Mouse (Mus musculus): ENCODE measurements around the gene AI854703. TPM values are rescaled to one million over a fixed set of nuclear protein-coding genes. Genes with fewer than 3 reads are reported as not detected.
"Not testable (repeated sequence)": the region's sequence is repeated elsewhere in the genome, so short reads cannot be mapped to it uniquely, and the experiment has no call there.

AI854703 gene
- polyA plus RNA-seq, 1 experiment from 2014 or later: 17.5 TPM

DNA sequence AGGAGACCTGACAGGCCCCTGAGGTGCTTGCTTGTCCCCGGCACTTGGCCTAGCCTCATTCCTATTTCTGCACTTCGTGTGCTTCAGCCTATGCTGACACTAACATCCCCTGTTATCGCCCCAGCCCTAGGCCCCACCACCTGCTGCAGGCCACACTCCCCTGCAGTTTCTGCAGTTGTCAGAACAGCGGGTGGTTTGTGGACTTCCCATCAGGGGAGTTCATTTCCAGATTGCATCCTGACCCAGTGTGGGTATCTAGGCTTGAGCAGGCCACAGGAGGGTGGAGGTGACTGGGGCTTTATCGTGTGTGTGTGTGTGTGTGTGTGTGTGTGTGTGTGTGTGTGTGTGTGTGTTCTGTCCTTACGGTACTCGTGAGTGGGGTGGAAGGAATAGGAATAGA, 17.1 kb upstream of the AI854703 start:
- 65% methylated on average over 7 of the region's 7 CpGs for WGBS
- no peak overlapping the region for H3K4me3 ChIP-seq (replicated peaks; ENCODE audit: low read length)
- no peaks in the 10 kb centered on the region for H3K9me3 ChIP-seq (ENCODE audit: control insufficient read depth, low read length)
- no peak for ATAC-seq
- H3K9ac ChIP-seq (replicated peaks; ENCODE audit: low read depth, low read length): no peak overlapping the region
- H3K36me3 ChIP-seq (ENCODE audit: control insufficient read depth, insufficient read depth): peaks cover 5% of the 10 kb centered on the region
- no peak overlapping the region for H3K4me2 ChIP-seq (ENCODE audit: low read length)
- no peak overlapping the region for H3K27ac ChIP-seq (ENCODE audit: low read length)
- no peaks in the 10 kb centered on the region for H3K4me1 ChIP-seq (replicated peaks; ENCODE audit: control insufficient read depth, insufficient read depth, low read length)
- no peaks in the 10 kb centered on the region for H3K27me3 ChIP-seq (replicated peaks; ENCODE audit: control insufficient read depth, insufficient read depth, low read length)

DNA sequence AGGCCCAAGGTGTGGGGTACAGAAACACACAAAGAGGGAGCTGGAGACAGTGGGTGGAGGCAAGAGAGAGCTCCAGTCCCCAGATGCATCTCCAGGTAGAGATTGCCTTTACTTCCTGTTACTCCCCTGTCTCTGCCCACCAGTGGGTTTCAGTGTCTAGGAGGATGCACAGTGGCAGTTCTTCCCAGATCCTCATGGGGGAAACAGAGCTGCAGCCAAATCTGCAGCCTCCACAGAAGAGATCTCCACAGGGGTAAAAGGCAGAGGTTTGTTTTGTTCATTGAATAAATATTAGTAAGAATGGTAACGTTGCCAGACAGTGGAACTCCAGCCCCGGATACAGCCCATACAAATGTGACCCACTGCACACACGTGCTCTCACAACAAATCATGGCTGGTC, 15.9 kb upstream of the AI854703 start:
- H3K4me2 ChIP-seq (ENCODE audit: low read length): no peak overlapping the region
- ATAC-seq: no peak
- H3K9ac ChIP-seq (replicated peaks; ENCODE audit: low read depth, low read length): no peak overlapping the region
- H3K27me3 ChIP-seq (replicated peaks; ENCODE audit: control insufficient read depth, insufficient read depth, low read length): no peaks in the 10 kb centered on the region
- H3K36me3 ChIP-seq (ENCODE audit: control insufficient read depth, insufficient read depth): peaks cover 12% of the 10 kb centered on the region
- H3K4me3 ChIP-seq (replicated peaks; ENCODE audit: low read length): no peak overlapping the region
- H3K4me1 ChIP-seq (replicated peaks; ENCODE audit: control insufficient read depth, insufficient read depth, low read length): no peaks in the 10 kb centered on the region
- no peak overlapping the region for H3K27ac ChIP-seq (ENCODE audit: low read length)
- 77% methylated on average over 3 of the region's 3 CpGs for WGBS
- H3K9me3 ChIP-seq (ENCODE audit: control insufficient read depth, low read length): no peaks in the 10 kb centered on the region

DNA sequence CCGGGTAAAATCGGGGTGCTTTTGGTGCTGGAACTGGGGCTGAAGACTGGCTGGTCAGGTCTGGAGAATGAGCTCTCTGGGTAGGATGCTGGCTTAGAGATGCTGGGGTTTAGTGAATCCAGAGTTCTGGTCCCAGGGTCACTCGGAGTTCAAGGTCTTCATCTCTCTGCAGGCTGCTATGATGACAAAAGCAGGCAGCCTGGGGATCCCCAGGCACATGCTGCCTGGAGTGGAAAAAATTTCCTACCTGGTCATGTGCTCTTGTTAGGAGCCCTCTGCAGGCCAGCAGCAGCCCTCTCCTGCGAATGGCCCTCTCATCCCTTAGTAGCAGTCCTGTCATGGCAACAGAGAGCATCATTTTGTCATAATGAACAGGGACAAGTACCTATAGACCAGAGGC, 13.1 kb upstream of the AI854703 start:
- H3K9me3 ChIP-seq (ENCODE audit: control insufficient read depth, low read length): no peaks in the 10 kb centered on the region
- H3K27ac ChIP-seq (ENCODE audit: low read length): no peak overlapping the region
- H3K4me3 ChIP-seq (replicated peaks; ENCODE audit: low read length): no peak overlapping the region
- 92% methylated on average over 4 of the region's 4 CpGs for WGBS
- H3K36me3 ChIP-seq (ENCODE audit: control insufficient read depth, insufficient read depth): peaks cover 12% of the 10 kb centered on the region
- no peak overlapping the region for H3K9ac ChIP-seq (replicated peaks; ENCODE audit: low read depth, low read length)
- H3K27me3 ChIP-seq (replicated peaks; ENCODE audit: control insufficient read depth, insufficient read depth, low read length): no peaks in the 10 kb centered on the region
- no peaks in the 10 kb centered on the region for H3K4me1 ChIP-seq (replicated peaks; ENCODE audit: control insufficient read depth, insufficient read depth, low read length)
- H3K4me2 ChIP-seq (ENCODE audit: low read length): no peak overlapping the region
- ATAC-seq: no peak

DNA sequence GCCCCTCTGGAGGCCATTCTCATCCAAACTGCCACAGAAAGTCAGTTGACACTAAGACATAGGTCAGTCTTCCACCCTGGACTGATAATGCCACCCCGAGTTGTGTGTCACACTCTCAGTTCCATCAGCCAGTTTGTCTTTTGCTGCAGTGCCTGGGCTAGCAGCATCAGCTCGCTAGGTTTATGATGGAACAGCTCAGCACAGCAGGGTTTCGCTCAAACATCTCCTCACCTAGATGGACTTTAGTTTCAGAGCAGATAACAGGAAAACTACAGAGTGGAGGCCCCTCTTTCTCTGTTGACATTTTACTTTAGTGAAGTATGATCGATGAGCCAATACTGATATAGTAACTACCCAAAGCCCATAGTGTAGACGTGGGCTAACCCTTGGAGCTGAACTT, 11.8 kb upstream of the AI854703 start:
- Histone ChIP-seq H3K27ac (ENCODE audit: low read length) (no peak overlapping the region), H3K4me3 (replicated peaks; ENCODE audit: low read length) (no peak overlapping the region), H3K27me3 (replicated peaks; ENCODE audit: control insufficient read depth, insufficient read depth, low read length) (no peaks in the 10 kb centered on the region), H3K4me2 (ENCODE audit: low read length) (no peak overlapping the region), H3K9me3 (ENCODE audit: control insufficient read depth, low read length) (no peaks in the 10 kb centered on the region), H3K4me1 (replicated peaks; ENCODE audit: control insufficient read depth, insufficient read depth, low read length) (no peaks in the 10 kb centered on the region), H3K9ac (replicated peaks; ENCODE audit: low read depth, low read length) (no peak overlapping the region), H3K36me3 (ENCODE audit: control insufficient read depth, insufficient read depth) (peaks cover 16% of the 10 kb centered on the region)
- ATAC-seq: no peak
- 94% methylated on average over 5 of the region's 5 CpGs for WGBS

DNA sequence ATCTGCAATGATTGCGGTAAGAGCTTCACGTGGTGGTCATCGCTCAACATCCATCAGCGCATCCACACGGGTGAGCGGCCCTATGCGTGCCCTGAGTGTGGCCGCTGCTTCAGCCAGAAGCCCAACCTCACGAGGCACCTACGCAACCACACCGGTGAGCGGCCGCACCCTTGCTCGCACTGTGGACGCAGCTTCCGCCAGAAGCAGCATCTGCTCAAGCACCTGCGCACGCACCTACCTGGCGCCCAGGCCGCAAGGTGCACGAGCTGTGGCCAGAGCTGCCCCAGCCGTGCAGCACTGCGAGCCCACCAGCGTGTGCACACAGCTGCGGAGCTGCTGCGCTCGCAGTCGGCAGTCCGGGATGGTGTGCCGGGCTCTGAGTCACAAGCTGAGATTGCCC, 6.5 kb upstream of the AI854703 start:
- 95% methylated on average over 30 of the region's 30 CpGs for WGBS
- no peak overlapping the region for H3K9ac ChIP-seq (replicated peaks; ENCODE audit: low read depth, low read length)
- H3K4me3 ChIP-seq (replicated peaks; ENCODE audit: low read length): no peak overlapping the region
- H3K4me2 ChIP-seq (ENCODE audit: low read length): no peak overlapping the region
- H3K36me3 ChIP-seq (ENCODE audit: control insufficient read depth, insufficient read depth): peaks cover 16% of the 10 kb centered on the region
- no peaks in the 10 kb centered on the region for H3K4me1 ChIP-seq (replicated peaks; ENCODE audit: control insufficient read depth, insufficient read depth, low read length)
- no peak overlapping the region for H3K27ac ChIP-seq (ENCODE audit: low read length)
- ATAC-seq: no peak
- H3K27me3 ChIP-seq (replicated peaks; ENCODE audit: control insufficient read depth, insufficient read depth, low read length): no peaks in the 10 kb centered on the region
- no peaks in the 10 kb centered on the region for H3K9me3 ChIP-seq (ENCODE audit: control insufficient read depth, low read length)

DNA sequence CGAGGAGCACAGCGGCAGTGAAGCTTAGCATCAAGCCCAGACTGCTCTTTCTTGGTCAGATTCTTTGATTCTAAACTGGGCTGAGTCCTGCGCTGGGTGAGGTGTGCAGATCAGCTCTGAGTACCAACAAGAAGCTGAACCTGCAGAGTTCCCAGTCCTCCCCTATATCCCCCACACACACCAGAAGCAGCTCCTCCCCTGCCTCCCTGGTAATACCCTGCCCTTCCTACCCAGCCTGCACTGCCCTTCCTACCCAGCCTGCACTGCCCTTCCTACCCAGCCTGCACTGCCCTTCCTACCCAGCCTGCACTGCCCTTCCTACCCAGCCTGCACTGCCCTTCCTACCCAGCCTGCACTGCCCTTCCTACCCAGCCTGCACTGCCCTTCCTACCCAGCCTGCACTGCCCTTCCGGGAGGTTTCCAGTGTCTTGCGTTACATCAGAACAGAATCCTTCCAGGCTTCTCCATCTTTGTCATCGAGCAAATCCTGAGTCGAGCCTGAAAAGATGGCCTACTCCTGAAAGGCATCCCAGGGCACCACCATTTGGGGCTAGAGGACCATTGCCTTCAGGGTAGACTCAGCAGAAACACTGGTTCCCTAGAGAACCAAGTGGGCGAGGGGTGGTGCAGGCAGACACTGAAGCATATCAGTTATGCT, 4.2 kb upstream of the AI854703 start:
- not testable (repeated sequence) for H3K4me1 ChIP-seq (replicated peaks; ENCODE audit: control insufficient read depth, insufficient read depth, low read length); H3K27me3 ChIP-seq (replicated peaks; ENCODE audit: control insufficient read depth, insufficient read depth, low read length); H3K4me2 ChIP-seq (ENCODE audit: low read length); H3K9ac ChIP-seq (replicated peaks; ENCODE audit: low read depth, low read length); ATAC-seq; H3K9me3 ChIP-seq (ENCODE audit: control insufficient read depth, low read length); H3K4me3 ChIP-seq (replicated peaks; ENCODE audit: low read length); H3K27ac ChIP-seq (ENCODE audit: low read length)
- 85% methylated on average over 8 of the region's 8 CpGs for WGBS
- peaks cover 14% of the 10 kb centered on the region for H3K36me3 ChIP-seq (ENCODE audit: control insufficient read depth, insufficient read depth)

DNA sequence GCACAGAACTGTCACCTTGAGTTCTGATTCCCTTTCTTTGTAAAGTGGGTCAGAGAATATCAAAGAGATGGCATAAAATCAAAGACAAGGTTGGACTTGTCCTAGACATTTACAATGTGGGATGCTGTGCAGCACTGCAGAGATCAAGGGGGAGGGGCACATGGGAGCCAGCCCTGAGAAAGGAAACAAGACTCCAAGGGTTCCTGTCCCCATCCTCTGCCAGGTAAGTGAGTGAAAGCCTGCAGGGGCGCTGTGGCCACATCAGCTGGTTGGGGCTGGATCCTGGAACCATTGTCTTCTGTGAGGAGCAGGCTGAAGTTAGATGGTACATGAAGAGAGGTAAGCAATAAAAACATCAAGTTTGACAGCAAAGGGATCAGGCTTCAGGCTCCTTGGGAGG, 3.1 kb upstream of the AI854703 start:
- Histone ChIP-seq H3K9me3 (ENCODE audit: control insufficient read depth, low read length) (no peaks in the 10 kb centered on the region), H3K4me2 (ENCODE audit: low read length) (no peak overlapping the region), H3K36me3 (ENCODE audit: control insufficient read depth, insufficient read depth) (peaks cover 14% of the 10 kb centered on the region), H3K27me3 (replicated peaks; ENCODE audit: control insufficient read depth, insufficient read depth, low read length) (peaks cover 3% of the 10 kb centered on the region), H3K27ac (ENCODE audit: low read length) (no peak overlapping the region), H3K4me1 (replicated peaks; ENCODE audit: control insufficient read depth, insufficient read depth, low read length) (peaks cover 11% of the 10 kb centered on the region), H3K4me3 (replicated peaks; ENCODE audit: low read length) (no peak overlapping the region), H3K9ac (replicated peaks; ENCODE audit: low read depth, low read length) (no peak overlapping the region)
- WGBS: 35% methylated on average over 1 of the region's 1 CpGs
- ATAC-seq: no peak

DNA sequence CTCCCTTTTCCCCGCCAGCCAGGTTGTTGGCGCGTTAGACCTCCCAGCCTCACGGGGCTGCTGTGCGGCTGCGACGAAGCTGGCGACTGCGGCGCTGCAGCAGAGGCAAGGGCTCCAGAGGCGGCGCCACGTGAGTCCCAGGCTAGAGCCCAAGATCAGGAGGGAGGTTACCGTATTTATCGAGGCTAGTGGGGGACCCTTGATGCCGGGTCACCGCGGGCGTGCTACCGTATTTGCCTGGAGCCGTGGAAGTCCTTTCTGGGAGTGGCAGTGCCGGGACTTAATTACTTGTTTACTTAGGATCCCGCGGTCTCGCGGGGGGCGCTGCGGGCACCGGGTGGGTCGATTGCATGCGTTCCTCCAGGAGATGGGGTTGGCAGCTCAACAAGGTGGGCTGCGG, 420 bp downstream of the AI854703 start:
- under 1% methylated on average over 32 of the region's 32 CpGs for WGBS
- peak; percentile 57 for ATAC-seq
- peak overlapping the region; percentile 57 for H3K4me3 ChIP-seq (replicated peaks; ENCODE audit: low read length)
- H3K36me3 ChIP-seq (ENCODE audit: control insufficient read depth, insufficient read depth): no peaks in the 10 kb centered on the region
- H3K4me1 ChIP-seq (replicated peaks; ENCODE audit: control insufficient read depth, insufficient read depth, low read length): peaks cover 22% of the 10 kb centered on the region
- H3K9me3 ChIP-seq (ENCODE audit: control insufficient read depth, low read length): no peaks in the 10 kb centered on the region
- peaks cover 9% of the 10 kb centered on the region for H3K27me3 ChIP-seq (replicated peaks; ENCODE audit: control insufficient read depth, insufficient read depth, low read length)
- H3K27ac ChIP-seq (ENCODE audit: low read length): no peak overlapping the region
- peak overlapping the region; percentile 83 for H3K4me2 ChIP-seq (ENCODE audit: low read length)
- H3K9ac ChIP-seq (replicated peaks; ENCODE audit: low read depth, low read length): peak overlapping the region; percentile 61

DNA sequence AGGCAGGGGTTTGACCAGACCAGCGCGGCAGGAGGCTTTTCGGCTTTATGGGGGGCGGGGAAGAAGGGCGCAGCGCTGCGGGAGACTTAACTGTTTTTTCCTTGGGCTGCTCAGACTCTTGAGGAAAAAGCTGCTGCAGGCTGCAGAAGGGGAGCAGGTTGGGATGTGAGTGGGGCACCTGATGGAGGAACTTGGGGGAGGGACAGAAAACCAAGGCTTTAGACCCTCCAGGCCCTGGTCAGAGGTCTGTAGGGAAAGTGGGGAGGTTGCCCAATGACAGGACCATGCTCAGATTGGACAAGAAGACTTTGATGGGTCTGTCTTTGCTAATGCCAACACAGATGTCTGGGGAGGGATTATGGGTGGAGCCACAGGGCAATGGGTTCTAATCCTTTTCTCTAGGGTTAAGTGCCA, 954 bp downstream of the AI854703 start:
- peak overlapping the region; percentile 57 for H3K4me3 ChIP-seq (replicated peaks; ENCODE audit: low read length)
- H3K27ac ChIP-seq (ENCODE audit: low read length): no peak overlapping the region
- ATAC-seq: no peak
- H3K9ac ChIP-seq (replicated peaks; ENCODE audit: low read depth, low read length): peak overlapping the region; percentile 61
- 4% methylated on average over 7 of the region's 7 CpGs for WGBS
- H3K4me1 ChIP-seq (replicated peaks; ENCODE audit: control insufficient read depth, insufficient read depth, low read length): peaks cover 22% of the 10 kb centered on the region
- no peaks in the 10 kb centered on the region for H3K36me3 ChIP-seq (ENCODE audit: control insufficient read depth, insufficient read depth)
- peak overlapping the region; percentile 83 for H3K4me2 ChIP-seq (ENCODE audit: low read length)
- peaks cover 9% of the 10 kb centered on the region for H3K27me3 ChIP-seq (replicated peaks; ENCODE audit: control insufficient read depth, insufficient read depth, low read length)
- no peaks in the 10 kb centered on the region for H3K9me3 ChIP-seq (ENCODE audit: control insufficient read depth, low read length)

DNA sequence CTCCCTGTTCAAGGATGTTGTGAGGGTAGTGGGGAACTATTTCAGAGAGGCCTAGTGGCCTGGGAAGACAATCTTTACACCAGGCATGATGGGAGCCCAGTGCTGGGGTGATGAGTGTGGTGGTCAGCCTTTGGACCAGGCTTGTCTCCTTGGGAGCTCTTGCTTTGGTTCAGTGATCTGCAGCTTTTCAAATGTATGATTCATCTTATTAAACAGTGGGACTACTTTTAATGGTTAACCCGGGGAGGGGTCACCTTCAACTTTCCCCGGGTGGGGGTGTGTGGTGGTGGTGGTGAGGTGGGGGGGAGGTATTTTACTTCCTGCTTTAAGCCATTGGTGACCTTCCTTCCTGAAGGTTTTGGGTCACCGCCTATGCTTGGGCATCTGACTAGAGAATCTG, 1.8 kb downstream of the AI854703 start:
- Histone ChIP-seq H3K27ac (ENCODE audit: low read length) (no peak overlapping the region), H3K27me3 (replicated peaks; ENCODE audit: control insufficient read depth, insufficient read depth, low read length) (peaks cover 9% of the 10 kb centered on the region), H3K36me3 (ENCODE audit: control insufficient read depth, insufficient read depth) (no peaks in the 10 kb centered on the region), H3K4me3 (replicated peaks; ENCODE audit: low read length) (no peak overlapping the region), H3K4me2 (ENCODE audit: low read length) (no peak overlapping the region), H3K9me3 (ENCODE audit: control insufficient read depth, low read length) (no peaks in the 10 kb centered on the region), H3K4me1 (replicated peaks; ENCODE audit: control insufficient read depth, insufficient read depth, low read length) (peaks cover 22% of the 10 kb centered on the region), H3K9ac (replicated peaks; ENCODE audit: low read depth, low read length) (no peak overlapping the region)
- no peak for ATAC-seq
- WGBS: 83% methylated on average over 3 of the region's 3 CpGs

Measured in forebrain, embryonic 16.5 days (tissue).